Mouse (Mus musculus): Measurements from ENCODE around the gene Gm21830. TPM values are rescaled to one million over a fixed set of nuclear protein-coding genes. Genes with fewer than 3 reads are reported as not detected.
"Not testable (repeated sequence)": the region's sequence is repeated elsewhere in the genome, so short reads cannot be mapped to it uniquely, and the experiment has no call there.

Gene Gm21830
- total RNA-seq (2021) = not detected
- long read RNA-seq, experiment 1 = 0 reads
- long read RNA-seq, experiment 2 = 0 reads

- DNase-seq; intact Hi-C loops (cut with DNase I; ENCODE audit: low total_unique reads): not testable (repeated sequence)
These were observed at the start of gene Gm21830 for GRCm38 (mm10) chr2:67413425-67413824. Gene Gm21830, plus strand, starts transcription at chr2:67413725.

DNA sequence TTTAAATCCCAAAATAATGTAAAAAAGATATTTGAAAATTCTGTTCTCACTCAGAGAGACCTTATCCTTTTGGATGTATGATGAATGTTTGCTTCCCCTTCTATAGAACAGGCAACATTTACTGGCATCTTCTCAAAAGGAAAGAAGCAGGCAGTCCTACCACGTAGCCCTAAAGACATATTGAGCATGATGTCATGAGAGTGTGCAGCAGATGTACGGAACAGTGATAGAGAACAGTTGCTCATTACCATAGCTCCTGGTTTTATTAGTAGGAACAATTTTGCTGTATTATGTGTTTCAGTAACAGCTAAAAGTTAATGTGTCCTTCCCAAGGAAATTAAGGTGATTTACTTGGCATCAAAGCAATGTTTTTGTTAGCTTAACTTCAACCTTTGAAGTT is 49.0 kb upstream of the Gm21830 start:
- no peak for DNase-seq
- intact Hi-C loops (cut with DNase I; ENCODE audit: low total_unique reads) = no loop called here

- DNase-seq = no peak
- intact Hi-C loops (cut with DNase I; ENCODE audit: low total_unique reads) = no loop called here
These were observed 35.0 kb upstream of the Gm21830 start for GRCm38 (mm10) chr2:67378504-67378903.

GRCm38 (mm10) chr2:67420853-67421252 is 7.3 kb downstream of the Gm21830 start:
- DNase-seq = no peak
- intact Hi-C loops (cut with DNase I; ENCODE audit: low total_unique reads) = no loop called here

GRCm38 (mm10) chr2:67422799-67423198 is 9.3 kb downstream of the Gm21830 start:
- intact Hi-C loops (cut with DNase I; ENCODE audit: low total_unique reads) = no loop called here
- no peak for DNase-seq

DNA sequence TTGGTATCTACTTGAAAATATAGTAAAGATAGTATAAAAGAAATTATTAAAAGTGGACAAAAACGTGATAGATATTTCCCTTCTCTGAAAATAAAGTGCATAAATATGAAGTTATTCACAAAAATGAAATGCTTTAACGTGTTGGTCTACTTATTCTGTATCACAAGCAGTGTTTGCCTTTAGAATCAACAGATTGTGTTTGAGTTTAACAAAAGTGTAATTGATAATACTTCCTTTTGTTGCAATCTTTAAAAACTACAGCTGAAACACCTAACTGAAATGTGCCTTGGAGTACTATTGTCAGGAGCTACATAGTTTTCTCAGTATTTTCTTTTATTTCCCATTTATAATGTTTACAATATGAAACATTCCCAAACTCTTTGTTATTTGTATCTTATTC is 19.6 kb downstream of the Gm21830 start, which contains the start of gene Gm26727:
Gene Gm26727 (minus strand): TSS at position 101 of the 400 bp plus-strand sequence.
- intact Hi-C loops (cut with DNase I; ENCODE audit: low total_unique reads) = no loop called here
- no peak for DNase-seq

- DNase-seq = no peak
- intact Hi-C loops (cut with DNase I; ENCODE audit: low total_unique reads) = no loop called here
These were observed 24.8 kb downstream of the Gm21830 start for GRCm38 (mm10) chr2:67438309-67438708.

- DNase-seq = peak; percentile 18
- intact Hi-C loops (cut with DNase I; ENCODE audit: low total_unique reads) = no loop called here
These were observed 32.3 kb downstream of the Gm21830 start, which contains the start of gene Xirp2 for GRCm38 (mm10) chr2:67445780-67446179. Gene Xirp2, plus strand, starts transcription at chr2:67446002.

- intact Hi-C loops (cut with DNase I; ENCODE audit: low total_unique reads) = no loop called here
- DNase-seq = no peak
These were observed 33.2 kb downstream of the Gm21830 start for GRCm38 (mm10) chr2:67446772-67447171.

- DNase-seq = peak; percentile 42
- intact Hi-C loops (cut with DNase I; ENCODE audit: low total_unique reads) = no loop called here
These were observed 33.7 kb downstream of the Gm21830 start for GRCm38 (mm10) chr2:67447206-67447605.

- intact Hi-C loops (cut with DNase I; ENCODE audit: low total_unique reads) = no loop called here
- no peak for DNase-seq
These were observed 47.3 kb downstream of the Gm21830 start for GRCm38 (mm10) chr2:67460857-67461256.

GRCm38 (mm10) chr2:67467036-67467435 is 53.5 kb downstream of the Gm21830 start:
- intact Hi-C loops (cut with DNase I; ENCODE audit: low total_unique reads) = no loop called here
- no peak for DNase-seq

DNA sequence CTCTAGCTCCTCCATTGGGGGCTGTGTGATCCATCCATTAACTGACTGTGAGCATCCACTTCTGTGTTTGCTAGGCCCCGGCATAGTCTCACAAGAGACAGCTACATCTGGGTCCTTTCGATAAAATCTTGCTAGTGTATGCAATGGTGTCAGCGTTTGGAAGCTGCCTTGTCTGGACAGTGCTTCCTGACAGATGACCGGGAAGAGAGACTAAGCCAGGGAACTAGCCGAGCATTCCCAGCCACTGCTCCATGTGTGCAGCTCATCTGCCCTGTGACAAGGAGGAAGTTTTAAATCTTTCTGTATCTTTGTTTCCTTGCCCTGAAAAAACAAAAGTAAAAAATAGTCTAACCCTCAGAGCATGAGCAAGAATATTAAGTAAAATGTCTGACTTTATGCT is 56.5 kb downstream of the Gm21830 start:
- DNase-seq; intact Hi-C loops (cut with DNase I; ENCODE audit: low total_unique reads): not testable (repeated sequence)

GRCm38 (mm10) chr2:67477753-67478152 is 64.2 kb downstream of the Gm21830 start:
- peak; percentile 42 for DNase-seq
- intact Hi-C loops (cut with DNase I; ENCODE audit: low total_unique reads) = no loop called here

DNA sequence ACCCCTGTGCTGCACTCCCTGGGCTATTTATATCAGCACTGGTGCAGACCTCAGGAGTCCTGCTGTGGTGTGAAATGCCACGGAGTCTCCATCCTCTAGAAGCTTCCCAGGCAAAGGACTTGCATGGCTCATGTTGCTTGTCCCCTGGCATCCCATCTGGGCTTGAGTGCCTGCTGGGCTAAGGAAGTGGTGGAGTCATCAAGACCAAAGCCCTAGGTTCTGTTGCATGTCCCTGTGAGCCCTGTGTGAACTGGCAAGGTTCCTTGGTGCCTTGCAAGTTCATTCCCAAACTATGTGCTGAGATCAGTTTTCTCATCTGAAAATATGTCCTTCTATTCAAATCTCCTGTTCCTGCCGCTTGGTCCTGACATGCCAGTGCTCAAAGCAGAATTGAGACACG is 67.5 kb downstream of the Gm21830 start:
- peak; percentile 71 for DNase-seq
- intact Hi-C loops (cut with DNase I; ENCODE audit: low total_unique reads) = no loop called here

Other genes starting within 250 kb of the Gm21830 start
- gene Gm26727, start 19.5 kb downstream of the Gm21830 start, total RNA-seq (2021) = not detected
- 100 to 1,000 TPM; 444 to 471 TPM for gene Xirp2, start 32.3 kb downstream of the Gm21830 start, total RNA-seq (2021)
- gene B3galt1, start 152.1 kb downstream of the Gm21830 start, total RNA-seq (2021) = 1 to 10 TPM; 1.6 to 2.9 TPM